Mouse (Mus musculus) kidney, postnatal 25 days (tissue): ENCODE measurements around the gene Adgra1.

ENCODE experiments used
- DNase-seq, 2 experiments: peaks; one replicate each; pipeline ENCODE4 v3.0.0; 2021; ENCODE audit warnings: mixed read lengths in 2 of 2

Gene Adgra1

DNA sequence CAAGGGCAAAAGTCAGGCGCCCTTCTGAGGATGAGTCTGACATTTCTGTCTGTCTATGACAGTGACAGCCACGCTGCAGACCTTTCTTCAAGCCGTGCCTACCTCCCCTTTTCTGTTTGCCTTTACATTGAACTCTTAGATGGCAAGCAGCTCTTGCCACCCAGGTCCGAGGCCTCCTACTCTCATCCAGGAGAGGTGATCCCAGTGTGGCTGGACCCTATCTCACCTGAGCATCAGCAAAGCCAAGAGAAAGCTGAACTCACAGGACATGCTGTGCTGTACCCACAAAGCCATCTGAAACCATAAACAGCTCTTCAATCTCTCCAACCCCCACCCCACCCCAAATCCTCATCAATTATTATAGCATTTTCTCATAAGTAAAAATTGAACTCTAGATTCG is 16.7 kb downstream of the Adgra1 start:
- no peak for DNase-seq

DNA sequence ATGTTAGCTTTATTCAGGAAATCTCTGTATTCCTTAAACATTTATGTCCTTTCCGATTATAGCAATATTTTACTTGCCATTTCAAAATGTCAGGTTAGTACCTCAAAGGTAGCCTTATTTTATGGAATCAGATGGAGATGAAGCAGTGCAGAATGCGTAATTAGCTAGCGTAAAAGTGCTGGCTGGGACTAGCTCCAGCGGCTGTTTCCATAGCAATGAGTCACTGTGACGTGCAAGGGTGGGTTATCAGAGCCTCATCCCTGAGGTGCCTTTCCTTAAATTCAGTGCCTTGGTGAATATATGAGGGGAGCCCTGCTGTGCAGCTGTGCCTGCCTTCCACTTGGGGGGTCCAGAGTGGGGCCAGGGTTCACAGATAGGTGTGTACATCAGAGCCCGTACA is 17.1 kb downstream of the Adgra1 start:
- DNase-seq, result no peak

DNA sequence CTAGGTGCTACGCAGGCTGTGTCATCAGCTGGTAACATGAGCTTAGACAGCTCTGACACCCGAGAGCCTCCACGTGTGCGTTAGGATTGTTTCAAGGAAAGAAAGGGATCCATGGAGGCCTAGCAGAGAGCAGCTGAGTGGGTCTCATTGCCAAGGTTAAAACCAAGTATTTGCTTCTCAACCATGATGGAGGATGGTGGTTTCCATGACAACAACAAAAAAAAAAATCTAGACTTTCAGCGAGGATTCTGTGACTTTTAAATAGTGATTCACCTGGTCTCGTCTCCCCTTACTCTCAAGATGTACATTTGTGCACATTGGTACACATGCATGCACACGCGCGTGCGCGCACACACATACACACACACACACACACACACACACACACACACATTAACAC is 21.3 kb downstream of the Adgra1 start:
- no peak for DNase-seq

DNA sequence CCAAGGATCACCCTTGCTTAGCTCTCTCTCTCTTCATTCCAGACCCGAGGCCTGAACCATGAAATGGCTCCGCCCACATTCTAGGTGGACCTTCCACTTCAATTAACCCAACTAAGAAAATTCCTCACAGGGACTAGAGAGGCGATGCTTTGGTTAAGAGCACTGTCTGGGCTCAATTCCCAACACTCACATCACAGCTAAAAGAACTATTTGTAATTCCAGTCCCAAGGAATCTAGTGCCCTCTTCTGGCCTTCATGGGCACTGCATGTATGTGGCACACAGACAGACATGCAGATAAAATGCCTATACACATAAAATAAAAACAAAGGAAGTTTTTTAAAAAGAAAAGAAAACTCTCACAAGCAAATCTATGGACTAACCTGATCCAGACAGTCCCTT is 27.4 kb downstream of the Adgra1 start:
- peak; percentile 51 to 77 for DNase-seq

DNA sequence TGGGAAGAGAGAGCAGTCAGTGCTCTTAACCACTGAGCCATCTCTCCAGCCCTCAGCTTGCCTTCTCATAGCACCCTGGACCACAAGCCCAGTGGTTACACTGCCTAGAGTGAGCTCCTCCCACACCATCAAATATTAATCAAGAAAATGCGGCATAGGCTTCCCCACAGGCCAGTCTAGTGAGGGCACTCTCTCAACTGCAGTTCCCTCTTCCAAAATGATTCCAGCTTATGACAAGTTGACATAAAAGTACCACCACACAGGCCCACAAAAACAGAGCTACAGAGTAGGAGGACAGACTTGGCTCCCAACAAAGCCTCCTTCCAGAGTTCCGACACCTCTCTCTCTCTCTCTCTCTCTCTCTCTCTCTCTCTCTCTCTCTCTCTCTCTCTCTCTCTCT is 29.1 kb downstream of the Adgra1 start:
- DNase-seq, result no peak

DNA sequence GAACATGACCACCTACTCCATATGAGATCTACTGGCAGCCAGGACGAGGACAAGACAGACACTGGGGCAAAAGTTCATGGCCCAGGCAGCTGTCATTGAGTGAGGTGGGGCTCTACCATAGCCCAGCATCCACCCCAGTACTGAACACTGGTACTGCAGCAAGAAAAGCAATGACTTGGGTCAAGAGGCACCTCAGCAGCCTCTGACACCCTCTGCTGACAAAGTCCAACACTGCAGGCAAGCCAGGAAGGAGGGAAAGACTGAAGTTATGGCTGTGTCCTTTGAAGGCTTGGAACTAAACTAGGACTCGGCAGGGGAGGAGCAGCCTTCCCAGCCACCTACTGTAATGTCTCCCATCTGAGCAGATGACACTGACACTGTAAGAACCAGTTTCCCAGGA is 30.3 kb downstream of the Adgra1 start:
- no peak for DNase-seq

DNA sequence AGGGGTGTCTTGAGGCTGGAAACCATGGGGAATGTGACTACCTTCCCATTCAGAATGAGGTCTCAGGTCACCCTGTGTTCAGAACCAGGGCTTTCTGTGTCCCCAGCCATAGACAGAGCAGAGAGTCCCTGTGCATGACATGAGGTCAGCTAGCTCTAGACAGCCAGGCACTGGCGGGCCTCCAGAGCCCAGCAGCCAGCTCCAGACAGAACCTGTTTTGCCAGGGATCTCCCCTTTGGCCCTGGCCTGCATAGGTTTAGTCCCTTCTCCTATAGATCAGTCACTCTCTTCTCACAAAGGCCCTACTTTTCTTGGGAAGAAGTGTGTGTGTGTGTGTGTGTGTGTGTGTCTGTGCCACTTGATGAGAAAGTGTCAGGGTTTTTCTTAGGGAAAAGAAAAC is 30.9 kb downstream of the Adgra1 start:
- DNase-seq, result no peak

DNA sequence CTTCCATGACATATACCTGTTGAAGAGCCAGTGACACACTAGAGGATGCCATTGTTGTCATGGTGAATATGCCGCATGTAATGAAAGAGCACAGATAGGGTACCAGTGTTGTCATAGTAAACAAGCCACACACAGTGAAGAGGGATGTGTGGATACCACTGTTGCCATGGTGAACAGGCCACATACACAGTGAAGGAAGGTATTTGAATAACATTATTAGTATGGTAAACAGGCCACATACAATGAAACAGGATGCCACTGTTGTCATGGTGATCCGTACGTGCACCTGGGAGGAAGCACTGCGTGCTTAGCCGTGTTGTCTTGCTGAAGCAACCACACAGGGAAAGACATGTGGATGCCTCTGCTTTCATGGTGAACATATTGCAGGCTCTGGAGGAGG is 37.0 kb downstream of the Adgra1 start:
- no peak for DNase-seq

DNA sequence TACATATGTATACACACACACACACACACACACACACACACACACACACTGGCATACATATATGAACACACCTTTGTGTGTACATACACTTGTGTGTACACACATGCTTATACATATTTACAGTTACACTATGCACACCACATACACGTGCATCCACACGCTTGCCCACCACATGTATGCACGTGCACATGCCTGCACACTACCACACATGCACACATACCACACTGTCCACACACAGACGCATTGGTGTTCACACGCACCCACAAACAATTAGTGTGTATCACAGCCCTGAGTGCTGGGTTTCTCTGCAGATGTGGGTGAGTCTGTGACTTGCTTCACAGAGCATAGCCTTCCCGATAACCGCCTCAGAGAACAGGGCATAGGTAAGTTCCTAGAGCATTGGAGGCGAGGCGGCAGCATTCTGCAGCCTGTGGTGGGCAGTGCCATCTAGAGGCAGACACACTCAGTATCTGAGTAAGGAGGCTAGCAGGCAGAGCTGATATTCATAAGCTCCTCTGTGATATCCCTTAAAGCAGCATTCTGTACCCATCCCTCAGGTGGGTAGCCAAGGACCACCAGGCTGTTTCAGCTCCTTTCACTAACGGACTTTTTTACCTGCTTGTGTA is 43.3 kb downstream of the Adgra1 start:
- peak in 1 of 2 experiments; percentile 23 for DNase-seq

DNA sequence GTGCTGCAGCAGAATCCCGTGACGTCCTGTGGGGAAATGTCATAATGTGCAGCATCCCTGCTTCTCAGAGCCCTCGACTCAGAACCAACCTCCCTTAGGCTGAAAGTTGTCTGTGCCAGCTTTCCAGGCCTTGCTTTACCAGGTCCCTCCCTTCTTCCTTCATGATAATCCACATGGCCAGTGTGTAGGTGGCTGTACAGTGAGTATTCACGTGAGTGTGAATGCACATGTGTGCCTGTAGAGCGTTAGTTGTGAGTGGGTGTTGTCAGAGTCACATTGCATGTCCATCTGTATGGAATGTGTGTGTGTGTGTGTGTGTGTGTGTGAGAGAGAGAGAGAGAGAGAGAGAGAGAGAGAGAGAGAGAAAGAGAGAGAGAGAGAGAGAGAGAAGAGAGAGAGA is 44.1 kb downstream of the Adgra1 start:
- no peak for DNase-seq

DNA sequence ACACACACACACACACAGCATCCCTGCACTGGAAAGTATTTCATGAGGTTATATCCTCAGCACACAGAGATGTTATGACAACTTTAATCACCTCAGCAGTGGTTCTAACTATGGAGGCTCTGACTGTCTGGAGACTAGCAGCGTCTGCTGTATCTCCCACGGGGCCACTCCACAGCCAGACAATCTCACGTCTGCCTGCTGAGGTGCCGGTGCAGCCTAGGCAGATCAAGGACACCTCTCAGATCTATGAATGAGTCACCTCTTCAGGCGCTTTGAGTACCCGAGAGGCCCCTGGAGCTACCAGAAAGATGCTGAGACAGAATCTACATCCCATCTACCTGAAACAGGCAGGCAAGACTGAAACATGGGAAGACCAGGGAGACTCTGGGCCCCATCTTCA is 44.6 kb downstream of the Adgra1 start:
- no peak for DNase-seq

DNA sequence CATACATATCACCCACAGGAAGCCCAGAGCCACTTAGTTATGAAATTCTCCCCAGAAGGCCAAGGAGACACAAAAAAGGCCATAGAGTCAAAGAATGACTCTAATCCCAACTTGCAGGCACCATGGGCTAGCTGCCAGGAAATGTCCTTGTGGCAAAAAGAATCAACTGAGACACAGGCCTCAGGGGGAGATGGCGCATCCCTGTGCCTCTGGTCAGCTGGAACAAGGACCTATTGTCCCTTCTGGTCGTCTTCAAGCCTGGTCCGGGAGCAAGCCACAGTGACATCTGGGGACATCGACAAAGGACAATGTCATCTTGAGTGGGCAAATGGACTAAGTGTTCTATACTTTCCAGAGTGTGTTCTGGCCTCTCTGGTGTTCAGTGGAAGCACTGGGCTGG is 49.6 kb downstream of the Adgra1 start:
- no peak for DNase-seq

DNA sequence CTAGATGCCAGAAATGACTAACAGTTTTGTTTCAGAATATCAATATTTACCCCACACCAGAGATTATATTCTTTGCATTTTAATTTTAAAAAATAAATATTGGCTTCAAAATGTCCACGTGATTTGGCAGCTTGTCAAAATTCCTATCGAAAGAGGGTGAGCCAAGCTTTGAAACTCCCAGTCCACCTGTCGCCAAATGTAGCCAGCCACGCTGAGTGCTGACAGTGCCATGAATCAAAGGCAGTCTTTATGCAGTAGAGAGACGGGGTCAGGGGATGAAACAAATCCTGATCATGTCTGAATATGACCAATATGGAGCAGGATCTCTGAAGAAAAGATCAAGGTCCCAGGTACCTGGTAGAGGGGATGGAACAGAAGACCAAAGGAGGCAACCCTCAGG is 57.8 kb downstream of the Adgra1 start:
- DNase-seq, result no peak

DNA sequence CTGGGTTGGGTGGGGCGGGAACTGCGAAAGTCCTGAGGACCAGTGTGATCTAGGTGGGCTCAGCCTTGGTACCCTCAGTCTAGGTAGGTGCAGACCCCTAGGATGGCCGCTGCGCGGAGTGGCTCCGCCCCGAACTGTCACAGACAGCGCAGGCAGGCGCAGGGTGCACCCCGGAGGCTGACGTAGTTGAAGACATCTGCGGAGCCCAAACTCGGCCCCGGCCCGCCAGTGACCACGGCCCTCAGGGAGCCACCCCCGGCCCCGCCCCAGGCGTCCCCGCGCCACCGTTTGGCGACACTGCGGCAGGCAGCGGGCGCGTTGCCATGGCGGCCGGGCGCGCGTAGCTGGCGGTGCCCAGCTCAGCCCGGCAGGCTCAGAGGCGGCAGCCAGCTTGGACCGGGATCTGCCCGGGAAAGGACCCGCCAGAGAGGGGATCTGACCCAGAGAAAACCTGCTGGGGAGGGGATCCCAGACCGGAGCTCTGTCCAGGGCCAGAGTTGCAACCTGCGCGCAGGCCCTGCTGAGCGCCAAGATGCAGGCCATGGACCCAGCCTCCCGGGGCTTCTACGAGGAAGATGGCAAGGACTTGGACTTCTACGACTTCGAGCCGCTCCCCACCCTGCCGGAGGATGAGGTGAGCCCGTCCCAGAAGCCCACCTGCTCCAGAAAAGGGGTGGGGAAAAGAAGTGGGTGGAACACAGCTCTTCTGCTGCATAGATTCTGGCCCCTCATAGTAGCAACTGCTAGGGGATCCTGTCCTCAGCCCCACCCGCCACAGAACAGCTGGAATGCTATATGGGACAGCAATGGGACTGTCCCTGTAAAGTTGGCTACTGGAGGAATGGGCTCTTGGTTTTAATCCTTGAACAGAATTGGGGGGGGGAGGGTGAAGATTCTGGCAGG is 60.9 kb downstream of the Adgra1 start, which contains the start of gene Kndc1:
TSS of gene Kndc1 (plus strand) at position 42 of the 903 bp plus-strand sequence.
- DNase-seq, result no peak

DNA sequence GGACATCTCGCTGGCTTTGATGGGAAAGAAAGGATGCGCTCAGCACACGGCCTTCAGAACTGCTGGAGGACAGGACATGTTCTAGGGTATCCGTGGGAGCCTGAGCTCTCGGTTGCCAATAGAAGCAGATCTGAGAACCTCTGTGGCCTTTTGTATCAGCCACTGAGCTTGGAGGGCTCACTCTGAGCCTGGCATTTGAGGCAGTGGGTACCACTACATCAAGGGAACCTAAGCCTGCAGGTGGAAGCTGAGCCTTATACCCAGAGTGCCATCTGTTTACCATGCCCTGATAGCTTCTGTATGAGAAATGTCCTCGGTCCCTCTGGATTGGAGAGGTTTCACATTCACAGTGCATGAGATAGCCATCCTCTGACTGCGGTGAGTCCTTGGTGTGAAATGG is 62.3 kb downstream of the Adgra1 start:
- DNase-seq, result no peak

DNA sequence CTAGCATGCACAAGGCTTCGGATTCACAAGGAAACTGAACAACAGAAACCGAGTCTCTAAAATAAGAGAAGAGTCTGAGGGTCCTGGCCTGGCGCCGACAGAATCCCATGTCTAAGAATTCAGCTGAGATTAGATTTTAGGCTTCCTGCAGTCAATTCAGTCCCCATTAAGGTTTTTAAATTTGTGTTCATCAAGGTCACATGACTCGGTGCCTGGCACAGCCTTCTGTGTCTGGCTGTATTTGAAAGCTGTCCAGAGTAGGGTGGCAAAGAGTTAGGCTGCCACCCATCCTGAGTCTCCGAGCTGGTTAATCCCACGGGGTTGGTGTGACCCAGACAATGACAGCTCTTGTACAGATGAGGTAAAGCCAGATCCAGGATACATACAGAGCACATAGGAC is 62.8 kb downstream of the Adgra1 start:
- no peak for DNase-seq

DNA sequence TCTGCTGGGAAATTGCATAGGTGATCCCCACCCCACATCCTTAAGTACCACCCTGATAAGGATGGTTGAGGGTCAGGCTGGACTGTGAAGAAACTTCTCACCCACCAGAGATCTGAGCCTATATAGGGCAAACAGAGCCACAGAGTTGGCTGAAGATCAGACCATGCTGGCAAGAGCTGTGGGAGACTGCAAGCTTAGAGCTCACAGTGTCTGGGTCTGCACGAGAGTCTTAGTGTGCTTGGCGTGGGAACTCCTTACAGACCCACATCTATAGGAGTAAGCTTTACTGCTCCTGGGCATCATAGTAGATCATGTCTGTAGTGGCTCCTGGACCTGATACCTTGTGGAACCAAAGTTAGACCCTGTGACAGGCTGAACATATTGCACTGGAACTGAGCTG is 64.6 kb downstream of the Adgra1 start:
- no peak for DNase-seq

DNA sequence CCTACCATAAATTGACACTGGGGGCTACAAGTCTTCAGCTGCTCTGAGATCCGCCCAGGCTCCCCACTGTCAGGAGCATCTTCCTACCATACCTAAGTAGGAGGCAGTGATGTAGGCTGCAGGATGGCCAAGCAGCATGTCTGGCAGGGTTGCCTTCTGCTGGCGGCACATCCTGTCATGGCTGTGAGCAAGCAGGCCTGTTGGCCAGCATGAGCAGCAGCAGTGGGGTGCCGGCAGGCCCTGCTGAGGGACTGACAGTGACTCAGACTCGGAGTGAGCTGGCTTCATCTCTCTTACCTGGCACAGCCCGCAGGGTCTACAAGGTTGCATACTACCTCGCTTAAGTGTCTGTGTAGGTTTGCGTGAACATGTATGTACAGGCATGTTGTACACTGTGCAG is 65.5 kb downstream of the Adgra1 start:
- DNase-seq, result no peak

DNA sequence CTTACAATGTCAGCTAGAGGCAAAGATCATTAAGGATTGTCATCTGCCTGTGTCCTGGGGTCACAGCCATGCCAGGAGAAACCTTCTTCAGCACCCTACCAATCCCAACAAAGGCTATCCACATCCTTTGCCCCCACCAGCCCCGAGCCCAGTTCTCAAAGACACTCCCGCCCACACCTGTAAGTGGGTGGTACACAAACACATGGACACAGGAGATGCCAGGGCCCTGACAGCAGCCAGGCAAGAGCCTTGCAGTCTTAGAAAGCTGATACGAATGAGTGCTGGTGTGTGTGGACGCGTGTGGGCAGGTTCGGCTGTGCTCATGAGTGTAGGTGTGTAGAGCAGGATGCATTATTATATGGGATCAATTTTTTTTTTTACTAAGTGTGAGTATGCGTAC is 66.5 kb downstream of the Adgra1 start:
- DNase-seq, result no peak

DNA sequence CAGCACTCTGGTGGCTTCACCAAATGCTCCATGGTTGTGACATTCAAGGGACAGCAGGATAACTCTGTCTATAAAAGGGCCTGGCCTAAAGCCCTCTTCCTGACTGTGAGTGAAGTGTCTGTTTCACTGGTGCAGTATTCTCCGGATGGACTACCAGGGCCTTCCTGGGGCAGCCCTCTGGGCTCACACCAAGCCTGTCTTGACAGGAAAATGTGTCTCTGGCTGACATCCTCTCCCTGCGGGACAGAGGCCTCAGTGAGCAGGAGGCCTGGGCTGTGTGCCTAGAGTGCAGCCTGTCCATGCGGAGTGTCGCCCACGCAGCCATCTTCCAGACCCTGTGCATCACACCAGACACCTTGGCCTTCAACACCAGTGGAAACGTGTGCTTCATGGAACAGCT is 66.9 kb downstream of the Adgra1 start:
- no peak for DNase-seq

DNA sequence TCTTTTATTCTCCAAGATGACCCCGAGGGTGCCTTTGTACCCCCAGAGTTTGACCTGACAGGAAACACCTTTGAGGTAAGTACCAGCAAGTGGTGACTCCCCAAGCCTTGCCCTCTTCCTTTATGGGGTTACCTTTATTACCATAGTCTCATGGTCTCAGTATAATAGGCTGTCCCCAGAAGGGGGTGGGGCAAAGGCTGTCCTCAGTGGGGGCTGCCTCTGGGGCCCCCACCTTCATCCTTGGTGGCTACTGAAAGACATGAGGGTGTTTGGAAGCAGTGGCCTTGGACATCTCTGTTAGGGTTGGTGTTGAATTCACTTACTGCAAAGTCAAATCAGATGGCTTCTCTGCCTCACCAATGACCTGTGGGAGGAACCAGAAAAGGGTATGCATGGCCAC is 68.0 kb downstream of the Adgra1 start:
- no peak for DNase-seq

DNA sequence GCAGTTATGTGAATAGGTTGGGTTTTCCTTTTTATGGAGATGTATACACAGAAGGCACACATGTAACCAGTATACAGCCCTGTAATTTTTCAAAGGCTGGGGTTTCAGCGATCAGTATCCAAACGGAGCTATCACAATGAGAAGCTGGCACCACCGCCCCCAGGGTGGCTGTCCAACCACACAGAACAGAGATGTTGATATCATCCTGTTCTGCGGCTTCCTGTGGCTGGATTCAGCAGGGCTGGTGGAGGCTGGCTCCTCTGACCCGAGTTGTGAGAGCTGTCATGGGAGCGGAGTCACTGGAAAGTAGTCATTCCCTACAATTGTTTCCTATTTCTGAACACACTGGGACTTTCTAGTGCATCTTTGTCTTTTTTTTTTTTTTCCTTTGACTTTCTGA is 71.3 kb downstream of the Adgra1 start:
- DNase-seq, result no peak

DNA sequence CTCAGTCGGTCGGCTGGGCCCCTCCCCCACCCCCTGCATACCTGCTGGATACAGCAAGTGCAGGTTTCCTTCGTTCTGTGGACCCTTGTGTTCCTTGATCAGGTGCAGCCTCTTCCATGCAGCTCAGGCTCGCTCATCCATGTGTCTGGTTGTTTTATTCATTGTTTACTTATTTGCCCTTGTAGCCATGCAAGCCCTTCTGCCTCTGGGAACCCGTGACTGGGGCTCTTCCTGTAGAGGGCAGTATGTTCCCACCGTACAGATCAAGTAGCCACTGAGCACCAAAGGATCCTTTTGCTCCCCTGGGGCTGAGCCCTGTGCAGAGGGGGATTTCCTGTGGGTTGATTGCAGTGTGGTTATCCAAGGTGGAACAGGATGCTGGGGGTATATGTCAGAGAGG is 71.7 kb downstream of the Adgra1 start:
- DNase-seq, result peak in 1 of 2 experiments; percentile 41

DNA sequence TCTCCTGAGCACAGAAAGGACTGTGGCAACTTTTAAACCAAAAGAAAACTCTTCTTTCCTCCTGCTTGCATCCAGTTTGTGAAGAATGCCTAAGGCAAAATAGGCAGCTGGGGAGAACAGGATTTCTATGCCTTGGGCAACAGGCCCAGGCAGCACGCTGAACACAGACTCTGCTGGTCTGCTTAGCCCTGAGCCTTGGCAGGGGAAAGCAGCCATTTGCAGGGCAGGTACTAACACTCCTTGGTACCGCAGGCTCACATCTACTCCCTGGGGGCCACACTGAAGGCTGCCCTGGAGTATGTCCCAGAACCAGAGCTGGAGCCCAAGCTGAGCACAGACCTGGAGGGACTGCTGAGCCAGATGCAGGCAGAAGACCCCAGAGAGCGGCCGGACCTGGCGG is 74.2 kb downstream of the Adgra1 start:
- DNase-seq, result no peak

DNA sequence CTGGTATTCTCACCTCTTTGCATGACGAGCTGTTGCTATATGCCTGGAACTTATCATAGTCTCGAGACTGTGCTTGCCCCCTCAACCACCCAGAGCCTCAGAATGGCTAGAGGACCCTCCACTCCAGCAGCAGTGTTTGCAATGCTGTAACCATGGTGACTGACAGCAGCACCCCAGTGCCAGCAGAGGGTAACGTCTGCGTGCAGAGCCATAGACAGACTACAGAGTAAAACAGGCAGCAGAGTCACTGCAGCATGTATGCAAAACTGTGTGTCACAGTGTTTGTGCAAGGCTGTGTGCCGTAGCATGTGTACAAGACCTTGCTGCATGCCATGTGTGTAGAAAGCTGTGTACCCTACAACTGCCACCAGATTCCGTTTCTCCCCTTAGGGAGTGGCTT is 75.5 kb downstream of the Adgra1 start:
- DNase-seq, result no peak
